Mouse (Mus musculus): Measurements from ENCODE around the gene Ctdnep1.

Ctdnep1 gene

DNA sequence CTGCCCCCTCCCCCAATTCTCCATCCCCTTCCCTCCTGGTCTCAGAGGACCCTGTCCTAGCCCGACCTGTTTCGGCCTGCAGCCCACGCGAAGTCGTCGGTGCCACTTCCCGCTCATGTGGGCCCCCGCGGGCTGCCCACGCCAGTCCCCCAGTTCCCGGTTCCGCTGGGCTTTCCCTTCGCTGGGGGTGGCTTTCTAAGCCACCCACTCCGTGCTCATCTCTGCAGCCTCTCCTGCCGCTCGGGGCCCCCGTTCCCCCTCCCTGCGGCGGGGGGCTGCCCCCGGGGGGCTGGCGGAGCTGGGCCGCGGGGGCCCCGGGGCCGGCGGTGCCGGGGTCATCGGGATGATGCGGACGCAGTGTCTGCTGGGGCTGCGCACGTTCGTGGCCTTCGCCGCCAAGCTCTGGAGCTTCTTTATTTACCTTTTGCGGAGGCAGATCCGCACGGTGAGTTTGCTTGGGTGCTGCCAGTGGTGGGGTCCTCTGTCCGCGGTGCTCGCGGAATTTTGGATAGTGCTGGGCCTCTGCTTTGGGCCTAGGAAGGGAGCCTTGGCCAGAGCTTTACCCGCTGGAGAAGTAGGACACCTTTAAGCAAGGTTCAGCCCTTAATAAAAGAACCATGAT, at the start of gene Ctdnep1:
Ctdnep1 (plus strand) TSS at position 16 of the 622 bp plus-strand sequence.
- DNase-seq (ENCODE audit: low spot score in 2 of 2) = no peak

DNA sequence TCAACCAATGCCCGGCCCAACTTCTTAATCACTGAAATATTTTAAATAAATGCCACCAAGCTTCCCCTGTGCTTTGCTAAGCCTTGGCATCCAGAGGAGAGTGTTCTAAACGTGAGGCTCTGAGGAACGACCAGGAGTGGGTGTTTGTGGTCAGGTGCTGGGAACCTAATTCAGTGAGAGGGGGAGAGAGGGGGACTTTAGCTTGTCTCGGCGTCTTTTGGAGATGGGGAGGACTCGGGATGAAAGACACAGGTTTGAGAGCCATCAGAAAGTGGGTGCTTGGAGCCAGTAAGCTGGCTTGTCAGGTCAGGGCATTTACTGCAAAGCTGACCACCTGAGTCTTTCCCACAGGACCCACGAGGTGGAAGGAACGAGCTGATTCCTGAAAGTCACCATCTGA, 49.2 kb upstream of the Ctdnep1 start:
- DNase-seq (ENCODE audit: low spot score in 2 of 2) = no peak

DNA sequence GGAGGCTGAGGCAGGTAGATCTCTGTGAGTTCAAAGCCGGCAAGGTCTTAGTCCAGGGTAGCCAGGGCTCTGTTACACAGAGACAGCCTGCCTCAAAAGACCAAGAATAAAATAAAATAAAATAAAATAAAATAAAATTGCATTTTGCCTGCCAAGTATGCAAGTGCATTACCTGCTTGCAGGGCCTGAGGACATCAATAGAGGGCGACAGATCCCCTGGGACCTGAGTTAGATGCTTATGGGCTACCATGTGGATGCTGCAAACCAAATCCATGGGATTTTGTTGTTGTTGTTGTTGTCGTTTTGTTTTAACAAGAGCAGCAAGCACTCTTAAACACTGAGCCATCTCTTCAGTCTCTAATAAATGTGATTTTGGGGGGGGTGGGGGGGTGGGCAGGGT, 48.7 kb upstream of the Ctdnep1 start:
- no peak for DNase-seq (ENCODE audit: low spot score in 2 of 2)

DNA sequence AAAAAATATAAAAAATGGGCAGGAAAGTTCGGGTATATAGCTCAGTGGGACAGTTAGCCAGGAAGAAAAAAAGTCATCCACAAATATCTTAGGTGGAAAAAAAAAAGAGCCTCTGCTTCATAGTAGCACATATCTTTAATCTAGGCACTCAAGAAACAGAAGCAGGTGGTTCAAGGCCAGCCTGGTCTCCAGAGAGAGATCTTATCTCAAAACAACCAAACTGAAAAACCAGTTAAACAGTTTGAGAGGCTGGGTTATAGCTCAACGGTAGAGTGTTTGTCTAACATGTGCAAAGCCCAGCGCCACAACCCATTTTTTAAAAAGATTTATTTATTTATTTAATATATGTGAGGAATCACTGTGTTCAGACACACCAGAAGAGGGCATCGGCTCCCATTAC, 47.9 kb upstream of the Ctdnep1 start:
- no peak for DNase-seq (ENCODE audit: low spot score in 2 of 2)

DNA sequence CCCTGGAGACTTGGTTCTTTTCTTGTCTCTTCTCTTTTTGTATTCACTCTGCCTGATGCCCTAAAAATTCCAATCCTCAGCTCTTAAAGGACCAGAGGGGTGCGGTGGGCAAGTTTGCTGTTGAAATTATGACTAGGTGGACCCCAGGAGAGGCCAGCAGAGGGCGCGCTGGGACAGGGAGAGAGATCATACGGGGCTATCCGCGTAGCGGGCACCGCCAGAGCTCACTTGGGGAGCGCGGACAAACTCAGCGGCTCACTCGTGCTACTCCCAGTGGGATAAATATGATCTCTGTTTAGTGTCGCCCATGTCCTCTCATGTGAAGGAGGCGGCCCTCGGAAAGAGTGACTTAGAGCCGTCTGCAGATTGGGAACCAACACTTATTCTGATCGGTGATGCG, 46.8 kb upstream of the Ctdnep1 start:
- peak; percentile 80 to 92 for DNase-seq (ENCODE audit: low spot score in 2 of 2)

DNA sequence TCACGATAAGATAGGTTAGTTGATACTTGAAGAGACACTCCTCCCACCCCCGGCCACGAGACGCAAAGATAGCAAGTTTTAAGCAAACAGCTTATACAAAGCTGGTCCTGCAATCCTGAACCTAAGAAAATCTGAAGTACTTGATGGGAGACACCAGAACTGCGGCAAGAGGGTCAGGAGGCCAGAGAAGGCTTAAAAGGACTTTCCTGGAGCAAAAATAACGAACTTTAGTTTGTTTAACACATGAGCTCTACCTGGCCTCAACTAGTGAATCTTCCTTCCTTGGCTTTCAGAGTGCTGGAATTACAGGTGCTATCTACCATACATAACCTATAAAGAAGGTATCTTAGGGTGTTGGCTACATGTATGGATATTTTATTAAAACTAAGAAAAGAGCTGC, 46.3 kb upstream of the Ctdnep1 start:
- DNase-seq (ENCODE audit: low spot score in 2 of 2) = no peak

DNA sequence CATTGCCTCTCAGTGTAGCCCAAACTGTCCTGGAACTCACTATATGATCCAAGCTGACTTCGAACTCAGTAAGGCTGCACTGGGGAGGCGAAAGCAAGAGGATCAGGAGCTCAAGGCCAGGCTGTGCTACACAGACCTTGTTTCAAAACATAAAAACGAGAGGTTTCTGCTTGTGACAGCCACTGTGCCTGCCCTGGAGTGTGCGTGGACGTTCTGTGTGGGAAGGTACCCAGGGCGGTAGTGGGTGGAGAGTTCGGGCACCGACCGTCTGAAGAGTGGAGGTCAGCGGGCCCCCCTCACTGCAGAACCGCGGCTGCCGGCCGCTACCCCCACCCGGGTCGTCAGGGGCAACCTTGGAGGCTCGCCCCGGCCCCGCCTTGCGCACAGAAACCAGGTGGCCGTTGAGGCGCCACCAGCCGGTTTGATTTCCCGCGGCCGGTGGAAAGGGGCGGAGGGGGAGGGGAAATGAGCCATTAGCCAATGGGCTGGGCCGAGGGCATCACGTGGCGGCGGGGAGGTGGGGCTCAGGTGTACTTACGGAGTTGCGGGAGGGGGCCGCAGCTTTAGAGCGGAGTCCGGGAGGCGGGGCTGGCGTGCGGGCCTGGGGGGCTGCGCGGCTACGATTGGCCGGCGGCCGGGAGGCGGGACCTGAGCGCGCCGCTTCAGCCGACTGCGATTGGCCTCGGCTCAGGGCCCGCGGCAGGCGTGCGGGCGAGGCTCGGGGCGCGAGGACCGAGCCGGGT, 45.6 kb upstream of the Ctdnep1 start, which contains the start of gene Ybx2:
Ybx2 (plus strand) TSS at position 660 of the 743 bp plus-strand sequence.
- peak; percentile 75 to 87 for DNase-seq (ENCODE audit: low spot score in 2 of 2)

DNA sequence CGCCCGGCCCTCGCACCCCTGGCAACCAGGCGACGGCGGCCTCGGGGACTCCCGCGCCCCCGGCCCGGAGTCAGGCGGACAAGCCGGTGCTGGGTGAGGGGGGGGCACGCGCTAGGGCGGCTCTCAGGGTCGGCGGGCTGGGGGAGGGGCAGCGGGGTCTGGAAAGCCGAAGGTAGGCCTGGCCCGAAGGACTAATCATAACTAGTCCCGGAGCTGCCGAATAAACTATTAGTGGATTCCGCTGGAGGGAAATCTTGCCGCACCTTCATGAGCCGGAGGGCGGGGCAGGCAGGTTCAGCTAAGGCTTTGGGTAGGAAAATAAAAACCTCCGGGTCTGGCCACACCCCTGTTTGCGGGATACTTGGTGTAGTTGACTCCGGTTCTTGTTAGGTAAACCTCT, 44.8 kb upstream of the Ctdnep1 start:
- no peak for DNase-seq (ENCODE audit: low spot score in 2 of 2)

DNA sequence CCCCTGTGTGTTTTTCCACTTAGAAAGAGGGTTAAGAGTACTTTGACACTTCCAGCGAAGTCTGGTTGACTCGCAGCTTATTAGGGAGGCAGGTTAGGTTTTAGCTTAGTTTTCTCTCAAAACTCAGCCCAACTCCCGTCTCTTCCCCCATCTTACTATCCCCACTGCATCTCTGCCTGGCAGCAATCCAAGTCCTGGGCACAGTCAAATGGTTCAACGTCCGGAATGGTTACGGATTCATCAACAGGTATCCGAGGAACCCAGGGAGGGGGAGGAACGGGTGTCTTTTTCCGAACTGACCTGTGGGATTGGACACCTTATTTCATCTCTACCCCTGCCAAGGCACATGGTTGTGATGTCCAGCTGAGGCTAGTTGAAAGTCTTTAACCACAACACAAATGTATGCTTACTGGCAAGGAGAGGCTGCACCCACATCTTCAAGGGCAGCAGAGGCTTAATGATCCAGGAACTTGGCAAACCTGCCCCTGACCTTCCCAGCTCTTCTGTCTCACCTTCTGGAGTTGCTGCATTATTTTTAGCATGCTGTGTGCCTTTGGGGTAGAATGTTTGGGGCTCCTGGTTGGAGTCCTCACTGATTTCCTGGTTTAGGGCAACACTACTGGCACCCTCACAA, 44.1 kb upstream of the Ctdnep1 start:
- DNase-seq (ENCODE audit: low spot score in 2 of 2) = no peak

DNA sequence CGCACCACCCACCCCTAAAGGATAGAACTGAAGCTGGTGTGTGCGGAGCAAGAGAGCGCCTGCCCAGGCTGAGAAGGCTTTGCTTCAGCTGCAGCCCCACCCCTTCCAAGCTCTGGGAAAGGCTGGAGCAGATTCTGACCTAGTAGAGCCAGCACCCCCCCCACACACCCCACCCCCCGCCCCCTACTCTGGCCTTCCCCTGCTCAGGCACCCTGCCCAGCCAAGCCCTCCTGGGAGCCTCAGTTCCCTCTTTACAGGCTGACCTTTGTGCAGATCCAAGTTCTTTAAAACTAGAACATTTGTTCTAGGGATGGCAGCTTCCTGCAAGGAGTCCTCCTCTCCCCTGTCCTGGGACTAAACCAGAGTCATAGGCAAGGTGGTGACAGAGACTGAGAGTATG, 43.6 kb upstream of the Ctdnep1 start:
- DNase-seq (ENCODE audit: low spot score in 2 of 2) = no peak

DNA sequence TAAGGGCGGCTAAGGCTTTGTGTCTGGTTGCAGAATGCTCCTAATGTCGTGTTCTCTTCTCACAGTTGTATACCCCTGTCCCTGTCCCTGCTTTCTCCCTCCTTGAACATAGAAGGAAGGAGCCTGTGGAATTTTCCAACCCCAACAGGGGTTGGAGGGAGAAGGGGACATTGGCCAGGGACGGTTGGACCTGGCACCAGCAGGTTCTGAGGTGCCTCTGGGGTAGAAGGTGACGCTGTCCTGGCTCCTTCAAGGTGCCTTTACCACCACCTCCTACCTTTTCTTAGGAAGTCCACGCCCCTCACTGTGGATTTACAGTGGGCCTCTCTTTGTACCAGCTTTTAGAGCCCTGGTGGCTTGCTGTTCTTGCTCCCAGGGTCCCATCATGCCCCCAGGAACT, 43.1 kb upstream of the Ctdnep1 start:
- no peak for DNase-seq (ENCODE audit: low spot score in 2 of 2)

DNA sequence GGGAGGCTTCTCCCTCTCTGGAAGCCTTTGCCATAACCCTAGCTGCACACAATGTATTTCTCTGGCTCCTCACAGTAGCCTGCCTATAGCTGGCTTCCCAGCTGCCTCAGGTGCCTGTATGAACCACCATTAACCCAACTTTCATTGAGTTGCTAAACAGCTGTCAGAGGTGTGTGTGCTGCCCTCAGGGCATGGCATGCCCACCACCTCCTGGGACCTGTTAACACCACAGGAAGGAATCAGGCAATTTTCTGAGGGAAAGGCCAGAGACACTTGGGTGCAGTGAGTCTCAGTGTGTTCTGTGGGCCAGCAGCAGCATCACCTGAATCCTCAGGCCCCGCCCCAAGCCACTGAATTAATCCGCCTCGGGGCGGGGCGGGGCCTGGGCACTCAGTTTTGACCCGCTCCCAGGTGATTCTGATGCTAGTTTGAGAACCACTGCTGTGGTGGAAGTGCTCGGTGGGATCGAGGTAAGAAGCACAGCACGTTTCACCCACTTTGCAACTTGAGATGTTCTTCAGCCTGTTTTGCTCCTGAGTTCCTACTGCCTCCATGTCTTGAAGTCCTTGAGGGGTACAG, 42.5 kb upstream of the Ctdnep1 start:
- no peak for DNase-seq (ENCODE audit: low spot score in 2 of 2)

DNA sequence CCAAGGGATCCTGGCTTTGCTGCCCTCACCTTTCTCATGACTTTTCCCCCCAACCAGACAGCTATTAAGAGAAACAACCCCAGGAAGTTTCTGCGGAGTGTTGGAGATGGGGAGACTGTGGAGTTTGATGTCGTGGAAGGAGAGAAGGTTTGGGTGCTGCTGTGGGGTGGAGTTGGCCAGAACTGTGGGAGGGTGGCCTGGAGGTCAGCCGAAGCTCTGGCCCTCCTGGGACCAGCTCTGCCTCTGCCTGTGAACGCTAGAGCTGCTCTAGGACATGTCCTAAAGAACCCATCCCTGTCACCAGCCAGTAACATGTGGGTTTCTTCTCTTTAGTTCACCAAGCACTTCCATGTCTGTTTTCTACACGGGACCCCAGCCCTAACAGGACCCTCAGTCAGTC, 41.8 kb upstream of the Ctdnep1 start:
- DNase-seq (ENCODE audit: low spot score in 2 of 2) = no peak

DNA sequence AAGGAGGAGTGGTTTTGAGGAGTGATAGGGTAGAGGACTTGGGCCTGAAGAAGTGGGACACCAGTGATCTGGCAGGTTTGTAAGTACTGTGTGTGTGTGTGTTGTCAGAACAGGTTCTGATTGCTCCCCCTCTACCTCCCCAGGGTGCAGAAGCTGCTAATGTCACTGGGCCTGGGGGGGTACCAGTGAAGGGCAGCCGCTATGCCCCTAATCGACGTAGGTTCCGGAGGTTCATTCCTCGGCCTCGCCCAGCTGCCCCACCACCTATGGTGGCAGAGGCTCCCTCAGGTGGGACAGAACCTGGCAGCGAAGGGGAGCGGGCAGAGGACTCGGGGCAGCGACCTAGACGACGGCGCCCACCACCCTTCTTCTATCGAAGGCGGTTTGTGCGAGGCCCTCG, 41.2 kb upstream of the Ctdnep1 start:
- DNase-seq (ENCODE audit: low spot score in 2 of 2) = no peak

DNA sequence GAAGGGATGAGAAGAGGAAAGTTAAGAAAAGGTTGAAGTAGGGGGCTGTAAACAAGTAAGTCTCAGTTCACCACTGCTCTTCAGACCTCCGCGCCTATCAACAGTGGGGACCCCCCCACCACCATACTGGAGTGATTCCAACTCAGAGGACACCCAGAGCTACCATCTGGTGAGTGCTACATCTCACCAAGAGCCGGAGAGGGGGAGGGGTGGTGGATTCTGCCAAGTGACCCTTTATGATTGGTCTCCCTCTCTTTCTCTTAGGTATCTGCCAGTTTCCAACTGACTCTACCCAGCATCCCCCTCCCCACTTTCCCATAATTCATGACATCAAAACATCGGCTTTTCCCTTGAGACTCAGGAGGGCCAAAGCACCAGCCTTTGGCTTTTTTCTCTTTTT, 40.0 kb upstream of the Ctdnep1 start:
- DNase-seq (ENCODE audit: low spot score in 2 of 2) = no peak

DNA sequence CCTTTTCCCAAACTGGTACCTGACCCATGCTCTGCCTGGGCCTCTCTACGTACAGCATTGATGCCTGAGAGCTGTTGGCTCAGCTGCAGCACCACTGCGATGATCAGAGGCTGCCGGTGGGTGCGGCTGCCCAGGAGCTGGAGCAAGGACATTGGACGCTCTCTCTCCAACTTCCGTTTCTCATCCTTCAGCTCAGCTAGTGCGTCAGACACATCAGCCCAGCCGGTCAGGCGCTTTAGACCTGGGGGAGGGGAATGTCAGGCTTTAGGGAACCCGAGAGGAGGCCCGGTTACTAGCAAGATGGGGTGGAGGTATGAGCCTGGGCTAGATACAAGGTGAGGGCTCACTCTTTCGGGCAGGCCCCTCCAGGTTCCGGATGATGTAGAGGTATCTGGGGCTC, 35.7 kb upstream of the Ctdnep1 start:
- DNase-seq (ENCODE audit: low spot score in 2 of 2) = no peak

DNA sequence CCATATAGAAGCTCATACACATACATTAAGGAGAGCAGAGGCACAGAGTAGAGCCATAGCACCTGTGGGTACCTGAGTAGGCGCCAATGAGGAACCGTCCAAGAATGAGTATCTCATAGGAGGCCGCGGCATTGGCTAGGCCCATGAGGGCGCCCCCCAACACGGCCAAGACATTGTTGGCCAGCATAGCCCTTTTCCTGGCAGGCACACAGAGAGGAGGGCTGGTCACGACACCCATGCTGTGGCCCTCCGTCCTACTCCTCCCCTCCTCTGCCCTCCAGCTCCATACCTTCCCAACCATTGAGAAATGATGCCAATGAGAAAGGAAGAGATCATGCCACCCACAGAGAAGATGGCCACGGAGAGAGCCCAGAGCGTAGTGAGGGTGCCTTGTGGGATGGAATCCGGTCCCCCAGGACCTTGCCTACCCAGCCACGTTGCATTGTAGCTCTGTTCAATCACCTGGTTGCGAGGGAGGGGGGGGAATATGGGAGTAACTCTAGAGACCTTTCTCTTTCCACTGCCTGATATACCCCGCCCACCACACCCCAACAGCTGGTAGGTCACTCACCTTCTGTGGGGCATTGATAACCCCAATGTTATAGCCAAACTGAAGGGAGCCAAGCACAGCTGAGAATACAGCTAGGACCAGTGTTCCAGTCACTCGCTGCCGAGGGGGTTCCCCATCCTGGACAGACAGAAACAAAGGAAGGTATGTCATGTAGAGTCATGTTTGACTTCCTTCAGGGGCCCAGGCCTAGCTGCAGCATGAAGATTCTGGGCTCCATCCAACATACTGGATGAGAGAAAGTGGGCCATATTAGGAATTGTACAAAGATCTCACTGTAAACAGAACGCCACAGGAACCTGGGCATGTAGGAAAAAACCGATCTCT, 34.7 kb upstream of the Ctdnep1 start:
- no peak for DNase-seq (ENCODE audit: low spot score in 2 of 2)

DNA sequence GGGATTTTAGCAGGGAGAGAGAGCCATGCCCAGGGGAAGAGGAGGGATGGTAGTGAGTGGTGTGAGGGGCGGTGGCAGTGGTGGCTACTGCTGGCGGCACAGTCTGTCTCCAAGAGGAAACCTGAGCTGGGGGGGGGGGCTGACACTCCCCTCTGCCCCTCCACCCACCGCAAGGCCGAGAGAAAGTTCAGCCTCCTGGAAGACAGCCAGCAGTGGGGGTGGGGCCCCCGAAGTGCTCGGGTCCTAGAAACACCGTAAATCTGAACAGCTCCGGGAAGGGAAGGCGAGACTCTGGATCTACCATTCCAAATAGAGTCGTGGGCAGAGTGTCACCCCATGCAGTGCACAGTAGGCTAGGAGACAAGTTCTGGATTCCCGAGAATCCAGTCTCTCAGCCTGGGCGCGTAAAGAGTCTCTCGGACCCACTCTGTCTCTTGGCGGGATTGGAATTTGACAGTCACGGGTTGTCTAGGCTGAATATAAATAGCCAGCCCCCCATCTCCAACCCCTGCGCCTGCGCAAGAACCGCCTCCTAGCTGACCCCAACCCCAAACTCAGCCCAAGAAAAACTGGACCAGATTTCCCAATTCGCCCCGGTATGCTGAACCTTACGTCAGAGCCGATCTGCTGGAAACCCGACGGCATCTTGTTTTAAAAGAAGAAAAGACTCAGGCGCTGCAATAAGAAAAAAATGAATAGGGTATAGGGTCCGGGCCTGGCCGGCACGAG, 33.5 kb upstream of the Ctdnep1 start:
- DNase-seq (ENCODE audit: low spot score in 2 of 2) = no peak

DNA sequence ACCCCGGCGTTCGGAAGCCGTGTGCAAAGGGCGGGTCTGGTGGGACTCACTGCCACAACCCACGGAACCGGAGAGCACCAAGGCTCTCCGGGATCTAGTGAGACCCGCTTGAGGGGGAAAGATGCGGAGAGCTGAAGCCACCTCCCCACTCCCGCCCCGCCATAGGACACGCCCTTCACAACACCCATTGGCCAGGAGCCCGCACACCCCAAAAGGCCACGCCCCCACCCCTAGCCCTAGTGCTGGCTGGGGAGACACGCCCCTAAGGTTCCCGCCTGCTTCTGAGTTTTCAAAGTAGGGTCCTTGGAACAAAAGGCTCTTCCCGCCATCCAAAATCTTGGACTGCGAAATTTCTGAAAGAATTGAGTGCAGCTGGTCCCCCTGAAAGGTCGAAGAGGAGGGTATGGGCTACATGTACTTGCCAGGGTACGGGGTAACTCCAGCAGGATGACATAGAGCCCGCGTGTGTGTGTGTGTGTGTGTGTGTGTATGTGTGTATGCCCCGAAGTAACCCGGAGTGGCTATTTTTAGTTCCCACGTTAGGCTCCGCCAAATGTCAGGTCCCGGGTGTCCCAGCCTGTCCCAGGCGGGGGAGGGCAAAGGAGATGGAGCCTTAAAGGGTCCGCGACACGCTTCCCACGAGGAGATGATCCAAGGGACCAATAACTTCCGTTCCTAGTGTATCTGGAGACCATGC, 32.7 kb upstream of the Ctdnep1 start, which contains the start of gene Slc2a4:
Slc2a4 (minus strand) TSS at position 123 of the 697 bp plus-strand sequence.
- peak; percentile 74 to 84 for DNase-seq (ENCODE audit: low spot score in 2 of 2)

DNA sequence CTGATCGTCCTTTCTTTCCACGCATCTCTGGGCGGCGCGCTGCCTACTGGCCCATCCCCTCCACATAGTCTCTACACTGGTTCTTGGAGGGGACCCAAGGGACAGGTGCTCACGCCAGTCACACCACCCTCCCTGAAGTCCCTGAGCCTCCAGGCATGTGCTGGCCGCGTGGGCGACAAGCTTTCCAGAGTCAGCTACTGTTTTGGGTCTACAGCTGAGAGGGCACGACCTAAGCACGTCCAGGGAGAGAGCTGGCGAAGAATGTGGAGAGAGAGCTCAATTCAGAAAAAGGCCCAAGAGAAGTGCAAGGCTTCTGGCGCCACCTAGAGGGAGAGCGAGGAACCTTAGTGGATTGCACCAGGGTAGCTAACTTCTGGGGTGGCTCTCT, 32.2 kb upstream of the Ctdnep1 start:
- DNase-seq (ENCODE audit: low spot score in 2 of 2) = peak; percentile 75 to 76
